Mouse (Mus musculus) bone marrow, adult 2 months (tissue): ENCODE data around the gene Mpg. TPM values are rescaled to one million over a fixed set of nuclear protein-coding genes. Genes with fewer than 3 reads are reported as not detected.

ENCODE experiments used
- H3K27ac ChIP-seq: fragments of 200-500 bp; 2 replicates; pipeline ENCODE4 v1.5.1; 2012; ENCODE audit warnings: low read depth, mild to moderate bottlenecking, control low read depth, inconsistent platforms, low read length; ENCODE audit not compliant: control insufficient read depth, poor library complexity, insufficient read depth
- H3K4me1 ChIP-seq: fragments of 200-500 bp; 2 replicates; pipeline ENCODE4 v1.6.1; 2011; ENCODE audit warnings: low read length; ENCODE audit not compliant: control insufficient read depth, insufficient read depth
- H3K4me3 ChIP-seq: fragments of 200-500 bp; replicated peaks from 2 replicates; pipeline ENCODE3; 2011; ENCODE audit warnings: mild to moderate bottlenecking, low read depth, low read length, control low read depth; ENCODE audit not compliant: control insufficient read depth
- CTCF ChIP-seq: fragments of 200-500 bp; IDR thresholded peaks from 2 replicates; pipeline ENCODE4 v1.5.1; 2011; ENCODE audit warnings: low read length, control low read depth; ENCODE audit not compliant: control insufficient read depth, insufficient read depth
- POLR2A ChIP-seq: fragments of 200-500 bp; IDR thresholded peaks from 2 replicates; pipeline ENCODE4 v1.6.1; 2011; ENCODE audit warnings: low read depth, mild to moderate bottlenecking, control low read depth, low read length, borderline replicate concordance; ENCODE audit not compliant: control insufficient read depth
- WGBS: fragments of 180-500 bp; shearing (Covaris S2); methylation state at CpG from one replicate; pipeline ENCODE4 v1.1.7; 2018; 5-methylcytosine and 5-hydroxymethylcytosine counted together
- polyA plus RNA-seq: library from polyadenylated mRNA; stranded (reverse); fragments of >200 nt; gene quantifications from 2 replicates; pipeline ENCODE4 v1.2.4, GENCODE M21; 2011; ENCODE audit warnings: low replicate concordance; ENCODE audit not compliant: missing spikeins, insufficient read depth, insufficient read length

Mpg gene
- polyA plus RNA-seq, 1 experiment, result 20.1 TPM

- TF ChIP-seq CTCF (no peak), POLR2A (no peak)
- peaks cover 7% of the 10 kb centered on the region for H3K4me1 ChIP-seq
- H3K4me3 ChIP-seq, result no peak overlapping the region
- H3K27ac ChIP-seq, result peak overlapping the region; percentile 89
- 77% methylated on average over 8 of the region's 8 CpGs for WGBS
These were observed 24.8 kb downstream of the Mpg start for GRCm38 (mm10) chr11:32250880-32251763.

- 100% methylated on average over 1 of the region's 1 CpGs for WGBS
- Histone ChIP-seq H3K27ac (no peak overlapping the region), H3K4me1 (peaks cover 8% of the 10 kb centered on the region), H3K4me3 (no peak overlapping the region)
- TF ChIP-seq CTCF (no peak), POLR2A (no peak)
These were observed 26.8 kb downstream of the Mpg start for GRCm38 (mm10) chr11:32253121-32253520.

GRCm38 (mm10) chr11:32256146-32256545 lies 29.8 kb downstream of the Mpg start:
- Histone ChIP-seq H3K4me1 (peaks cover 5% of the 10 kb centered on the region), H3K4me3 (no peak overlapping the region), H3K27ac (peak overlapping the region; percentile 95)
- TF ChIP-seq POLR2A (no peak), CTCF (no peak)
- 51% methylated on average over 1 of the region's 1 CpGs for WGBS

- Histone ChIP-seq H3K4me1 (peaks cover 5% of the 10 kb centered on the region), H3K4me3 (no peak overlapping the region), H3K27ac (peak overlapping the region; percentile 95)
- TF ChIP-seq CTCF (no peak), POLR2A (no peak)
- 72% methylated on average over 3 of the region's 3 CpGs for WGBS
These were observed 30.3 kb downstream of the Mpg start for GRCm38 (mm10) chr11:32256566-32256965.

- WGBS, result 87% methylated on average over 10 of the region's 10 CpGs
- no peak for TF ChIP-seq POLR2A
- TF ChIP-seq CTCF, result no peak
- no peaks in the 10 kb centered on the region; the same call in 1 of the 2 replicates for H3K4me1 ChIP-seq
- H3K27ac ChIP-seq, result no peak overlapping the region; the same call in 1 of the 2 replicates
- H3K4me3 ChIP-seq, result no peak overlapping the region
These were observed 36.5 kb downstream of the Mpg start for GRCm38 (mm10) chr11:32262674-32263415.

- no peak overlapping the region for H3K4me3 ChIP-seq
- no peak for TF ChIP-seq POLR2A
- no peak for TF ChIP-seq CTCF
- H3K4me1 ChIP-seq, result no peaks in the 10 kb centered on the region; the same call in 1 of the 2 replicates
- WGBS, result 57% methylated on average over 3 of the region's 3 CpGs
- H3K27ac ChIP-seq, result peak overlapping the region; percentile 73; the same call in 1 of the 2 replicates
These were observed 38.9 kb downstream of the Mpg start for GRCm38 (mm10) chr11:32265117-32265738.

- Histone ChIP-seq H3K4me3 (no peak overlapping the region), H3K4me1 (peaks cover under 1% of the 10 kb centered on the region; the same call in 1 of the 2 replicates), H3K27ac (peak overlapping the region; percentile 36)
- TF ChIP-seq CTCF (no peak), POLR2A (no peak)
- 91% methylated on average over 6 of the region's 6 CpGs for WGBS
These were observed 39.9 kb downstream of the Mpg start for GRCm38 (mm10) chr11:32266194-32266593.

GRCm38 (mm10) chr11:32266776-32267175 lies 40.5 kb downstream of the Mpg start:
- peaks cover 3% of the 10 kb centered on the region for H3K4me1 ChIP-seq
- H3K4me3 ChIP-seq, result peak overlapping the region; percentile 94
- 27% methylated on average over 6 of the region's 6 CpGs for WGBS
- TF ChIP-seq POLR2A (no peak), CTCF (no peak)
- peak overlapping the region; percentile 96 for H3K27ac ChIP-seq
